Mouse (Mus musculus) megakaryocyte, adult 5-6 weeks (primary cell): ENCODE measurements around the gene Nipsnap2. TPM values are rescaled to one million over a fixed set of nuclear protein-coding genes. Genes with fewer than 3 reads are reported as not detected.
"Not testable (repeated sequence)": the region's sequence is repeated elsewhere in the genome, so short reads cannot be mapped to it uniquely, and the experiment has no call there.

ENCODE experiments used
- ATAC-seq: 2 replicates; pipeline ENCODE4 v1.8.0; 2016; ENCODE audit warnings: mild to moderate bottlenecking, inconsistent platforms; ENCODE audit not compliant: poor library complexity, severe bottlenecking
- total RNA-seq, 2 experiments: library from RNA; stranded (forward) in 1 of 2; stranded (reverse) in 1 of 2; fragments of 153-499, 151-499 nt in 1 of 2; fragments of 221-1000, 200-1000 nt in 1 of 2; gene quantifications; 2 replicates each; pipeline versions ENCODE4 v1.2.3 to v1.2.4; 2015 to 2017

Nipsnap2 gene
- total RNA-seq, 2 experiments from 2014 or later, result 26.5 to 29.6 TPM

- no peak for ATAC-seq
These were observed 35.1 kb downstream of the Nipsnap2 start for GRCm38 (mm10) chr5:129759929-129760480.

GRCm38 (mm10) chr5:129761865-129762540, 37.1 kb downstream of the Nipsnap2 start:
- ATAC-seq, result no peak

- ATAC-seq, result no peak
These were observed 45.8 kb downstream of the Nipsnap2 start for GRCm38 (mm10) chr5:129770443-129771355.

GRCm38 (mm10) chr5:129772433-129772832, 47.6 kb downstream of the Nipsnap2 start:
- ATAC-seq, result no peak

GRCm38 (mm10) chr5:129773330-129773729, 48.5 kb downstream of the Nipsnap2 start:
- ATAC-seq, result not testable (repeated sequence)

GRCm38 (mm10) chr5:129774661-129775060, 49.8 kb downstream of the Nipsnap2 start:
- no peak for ATAC-seq

- no peak for ATAC-seq
These were observed 53.6 kb downstream of the Nipsnap2 start for GRCm38 (mm10) chr5:129778348-129778995.

- ATAC-seq, result peak; percentile 85
These were observed 54.3 kb downstream of the Nipsnap2 start for GRCm38 (mm10) chr5:129778996-129779716.

GRCm38 (mm10) chr5:129780131-129780530, 55.3 kb downstream of the Nipsnap2 start:
- no peak for ATAC-seq

GRCm38 (mm10) chr5:129782211-129782610, 57.3 kb downstream of the Nipsnap2 start:
- no peak for ATAC-seq

- no peak for ATAC-seq
These were observed 60.5 kb downstream of the Nipsnap2 start for GRCm38 (mm10) chr5:129785235-129785870.

- ATAC-seq, result no peak
These were observed 61.3 kb downstream of the Nipsnap2 start for GRCm38 (mm10) chr5:129786161-129786560.

- peak; percentile 93 for ATAC-seq
These were observed 62.2 kb downstream of the Nipsnap2 start, which contains the start of gene Psph for GRCm38 (mm10) chr5:129786818-129787790. Gene Psph, minus strand, starts transcription at chr5:129787449.

- ATAC-seq, result no peak
These were observed 63.1 kb downstream of the Nipsnap2 start for GRCm38 (mm10) chr5:129787818-129788593.

GRCm38 (mm10) chr5:129790591-129790990, 65.7 kb downstream of the Nipsnap2 start:
- not testable (repeated sequence) for ATAC-seq
